Mouse (Mus musculus) bone marrow macrophage, adult 2 months (primary cell): ENCODE measurements at regions not wholly inside any gene's neighbourhood (a gene's known extent, or its start where the extent isn't known, plus 50 kb on each side); places are given as distances from the start of the nearest gene placed in this dataset.

Experiments
- CTCF ChIP-seq: IDR thresholded peaks from 2 replicates; pipeline ENCODE4 v1.5.1; 2012; ENCODE audit warnings: low read depth, mild to moderate bottlenecking, low read length, moderate library complexity
- POLR2A ChIP-seq: IDR thresholded peaks from 2 replicates; pipeline ENCODE4 v1.6.1; 2012; ENCODE audit warnings: mild to moderate bottlenecking, low read depth, low read length, borderline replicate concordance

GRCm38 (mm10) chr3:41180911-41181310 lies 98.1 kb upstream of the Pgrmc2 start:
- no peak for TF ChIP-seq POLR2A
- no peak for TF ChIP-seq CTCF
